Mouse (Mus musculus) ES-E14 (cell line): Measurements from ENCODE around the gene Itga1. TPM values are rescaled to one million over a fixed set of nuclear protein-coding genes. Genes with fewer than 3 reads are reported as not detected.

ENCODE experiments used
- DNase-seq: peaks from one replicate; pipeline ENCODE4 v3.0.0-alpha.2; 2013; ENCODE audit warnings: low read depth, low spot score
- H3K27ac ChIP-seq: 2 replicates; pipeline ENCODE4 v1.5.1; 2012; ENCODE audit warnings: low read depth, mild to moderate bottlenecking, low read length, moderate library complexity, mixed read lengths; ENCODE audit not compliant: poor library complexity, insufficient read depth, severe bottlenecking
- H3K36me3 ChIP-seq: 2 replicates; pipeline ENCODE4 v1.6.1; 2012; ENCODE audit warnings: mild to moderate bottlenecking, low read length, moderate library complexity, mixed read lengths; ENCODE audit not compliant: control insufficient read depth, poor library complexity, insufficient read depth, severe bottlenecking
- H3K4me1 ChIP-seq, 2 experiments: fragments of 150-350 bp in 1 of 2; sonication (generic) in 1 of 2; 2 replicates each; pipeline ENCODE4 v1.6.1; 2012; ENCODE audit warnings: low read length in 2 of 2, mild to moderate bottlenecking in 1 of 2, mixed read lengths in 1 of 2; ENCODE audit not compliant: control insufficient read depth in 2 of 2, insufficient read depth in 2 of 2, poor library complexity in 1 of 2
- H3K4me3 ChIP-seq, 2 experiments: fragments of 150-350 bp in 1 of 2; sonication (generic) in 1 of 2; 2 replicates each; pipeline ENCODE4 v1.5.1; 2012; ENCODE audit warnings: low read length in 2 of 2, low read depth in 1 of 2, mild to moderate bottlenecking in 1 of 2, mixed read lengths in 1 of 2; ENCODE audit not compliant: insufficient read depth in 1 of 2, poor library complexity in 1 of 2, severe bottlenecking in 1 of 2
- H3K9ac ChIP-seq: 2 replicates; pipeline ENCODE4 v1.6.1; 2012; ENCODE audit warnings: low read depth, mild to moderate bottlenecking, low read length, mixed read lengths; ENCODE audit not compliant: poor library complexity, insufficient read depth, severe bottlenecking
- H3K9me3 ChIP-seq: fragments of 150-350 bp; sonication (generic); 2 replicates; pipeline ENCODE4 v1.6.1; 2012; ENCODE audit warnings: low read depth, mild to moderate bottlenecking, low read length; ENCODE audit not compliant: control insufficient read depth, insufficient read depth
- CHD2 ChIP-seq: IDR thresholded peaks from 2 replicates; pipeline ENCODE4 v1.6.1; 2014; ENCODE audit warnings: mild to moderate bottlenecking, low read depth, low read length, inconsistent platforms
- HCFC1 ChIP-seq: IDR thresholded peaks from 2 replicates; pipeline ENCODE4 v1.6.1; 2012; ENCODE audit warnings: low read length, inconsistent platforms, borderline replicate concordance; ENCODE audit not compliant: insufficient read depth
- MAFK ChIP-seq: IDR thresholded peaks from 2 replicates; pipeline ENCODE4 v1.6.1; 2014; ENCODE audit warnings: mild to moderate bottlenecking, low read depth, low read length, inconsistent platforms; ENCODE audit not compliant: insufficient read depth
- ZC3H11A ChIP-seq: IDR thresholded peaks from 2 replicates; pipeline ENCODE4 v1.6.1; 2012; ENCODE audit warnings: low read depth, mild to moderate bottlenecking, inconsistent platforms, low read length, borderline replicate concordance
- ZNF384 ChIP-seq: IDR thresholded peaks from 2 replicates; pipeline ENCODE4 v1.6.1; 2012; ENCODE audit warnings: low read depth, low read length, inconsistent platforms
- in situ Hi-C, 2 experiments: fragments of 600-800 bp; cut with MboI; formaldehyde crosslinking; loops; one replicate each; pipeline ENCODE4 v1.15.1; 2025; ENCODE audit warnings: low sequenced_read_pairs in 2 of 2, inconsistent platforms in 1 of 2; ENCODE audit not compliant: unreplicated experiment in 2 of 2
- total RNA-seq: library from RNA; depleted of rRNA; stranded (reverse); fragments of 300-350 nt; gene quantifications from 2 replicates; pipeline ENCODE4 v1.2.3, GENCODE M21; 2012

Itga1 gene
- total RNA-seq, 1 experiment = 2.0 TPM

- in situ Hi-C loops = no loop called here
- Histone ChIP-seq H3K9me3 (no peaks in the 10 kb centered on the region), H3K4me1 (no peaks in the 10 kb centered on the region), H3K9ac (no peak overlapping the region), H3K4me3 (no peak overlapping the region), H3K27ac (no peak overlapping the region), H3K36me3 (no peaks in the 10 kb centered on the region)
- no peak for DNase-seq
- TF ChIP-seq CHD2 = no peak
- no peak for TF ChIP-seq ZNF384
- no peak for TF ChIP-seq ZC3H11A
- no peak for TF ChIP-seq HCFC1
- no peak for TF ChIP-seq MAFK
These were observed 36.7 kb upstream of the Itga1 start for GRCm38 (mm10) chr13:115138513-115138912.

GRCm38 (mm10) chr13:115136761-115137160 lies 35.0 kb upstream of the Itga1 start:
- Histone ChIP-seq H3K9me3 (no peaks in the 10 kb centered on the region), H3K4me3 (no peak overlapping the region), H3K27ac (no peak overlapping the region), H3K4me1 (no peaks in the 10 kb centered on the region), H3K9ac (no peak overlapping the region), H3K36me3 (no peaks in the 10 kb centered on the region)
- in situ Hi-C loops = no loop called here
- TF ChIP-seq HCFC1 = no peak
- TF ChIP-seq ZC3H11A = no peak
- TF ChIP-seq CHD2 = no peak
- no peak for TF ChIP-seq MAFK
- no peak for TF ChIP-seq ZNF384
- no peak for DNase-seq

GRCm38 (mm10) chr13:115132435-115132834 lies 30.7 kb upstream of the Itga1 start:
- no peaks in the 10 kb centered on the region for H3K9me3 ChIP-seq
- H3K27ac ChIP-seq = no peak overlapping the region
- TF ChIP-seq ZC3H11A (no peak), MAFK (no peak), CHD2 (no peak), HCFC1 (no peak)
- no peak overlapping the region for H3K4me3 ChIP-seq
- no peaks in the 10 kb centered on the region for H3K4me1 ChIP-seq
- no peak overlapping the region; the same call in 1 of the 2 replicates for H3K9ac ChIP-seq
- no peak for DNase-seq
- in situ Hi-C loops = no loop called here
- no peaks in the 10 kb centered on the region for H3K36me3 ChIP-seq

GRCm38 (mm10) chr13:115131381-115131780 lies 29.6 kb upstream of the Itga1 start:
- H3K9me3 ChIP-seq = no peaks in the 10 kb centered on the region

GRCm38 (mm10) chr13:115130035-115130434 lies 28.3 kb upstream of the Itga1 start:
- Histone ChIP-seq H3K4me3 (no peak overlapping the region), H3K9ac (no peak overlapping the region), H3K4me1 (no peaks in the 10 kb centered on the region), H3K27ac (no peak overlapping the region), H3K36me3 (no peaks in the 10 kb centered on the region), H3K9me3 (no peaks in the 10 kb centered on the region)
- in situ Hi-C loops = no loop called here
- TF ChIP-seq ZC3H11A (no peak), MAFK (no peak), ZNF384 (no peak), HCFC1 (no peak), CHD2 (no peak)
- DNase-seq = no peak

More at GRCm38 (mm10) chr13:115131381-115131780, 29.6 kb upstream of the Itga1 start:
- Histone ChIP-seq H3K4me1 (no peaks in the 10 kb centered on the region), H3K9ac (no peak overlapping the region), H3K4me3 (no peak overlapping the region), H3K36me3 (no peaks in the 10 kb centered on the region), H3K27ac (no peak overlapping the region)
- TF ChIP-seq ZC3H11A = no peak
- no peak for TF ChIP-seq ZNF384
- no peak for TF ChIP-seq CHD2
- TF ChIP-seq MAFK = no peak
- TF ChIP-seq HCFC1 = no peak
- no peak for DNase-seq
- in situ Hi-C loops = no loop called here
